Mouse (Mus musculus): Measurements from ENCODE around the gene Galntl5.
"Not testable (repeated sequence)": the region's sequence is repeated elsewhere in the genome, so short reads cannot be mapped to it uniquely, and the experiment has no call there.

DNA sequence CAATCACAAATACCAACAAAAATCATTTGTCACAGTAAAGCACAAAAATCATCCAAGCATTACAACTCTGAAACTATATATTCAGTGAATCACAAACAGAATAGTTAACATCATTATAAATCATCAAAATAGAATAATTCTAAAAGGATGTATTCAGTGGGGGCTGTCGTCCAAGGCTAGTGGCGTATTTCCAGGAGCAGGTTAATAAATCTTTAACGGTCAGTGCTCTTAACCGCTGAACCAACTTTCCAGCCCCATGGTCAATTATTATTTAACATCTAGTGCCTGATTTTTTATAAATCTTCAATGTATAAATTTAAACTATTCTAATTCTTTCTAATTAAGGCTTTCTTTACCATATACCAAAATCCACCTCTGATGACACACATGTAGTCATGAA, 2.7 kb upstream of the Galntl5 start:
- TF ChIP-seq CTCF (conservative IDR thresholded peaks at IDR 0.05; ENCODE audit: low read length); POU5F1 (IDR thresholded peaks at IDR 0.05; ENCODE audit: borderline replicate concordance, low read length): not testable (repeated sequence)
